Mouse (Mus musculus) activated CD4-positive, CD25-positive, alpha-beta regulatory T cell, adult 4 months (primary cell): ENCODE data around the gene Il27. TPM values are rescaled to one million over a fixed set of nuclear protein-coding genes. Genes with fewer than 3 reads are reported as not detected.

ENCODE experiments used
- ATAC-seq: one replicate; pipeline ENCODE4 v1.8.0; 2017
- polyA plus RNA-seq, 2 experiments: library from polyadenylated mRNA; unstranded; fragments of 100-300 nt; shearing (Covaris generic); gene quantifications; one replicate each; pipeline ENCODE4 v1.2.1; 2017

Gene Il27
- polyA plus RNA-seq, 2 experiments from 2014 or later = not detected

DNA sequence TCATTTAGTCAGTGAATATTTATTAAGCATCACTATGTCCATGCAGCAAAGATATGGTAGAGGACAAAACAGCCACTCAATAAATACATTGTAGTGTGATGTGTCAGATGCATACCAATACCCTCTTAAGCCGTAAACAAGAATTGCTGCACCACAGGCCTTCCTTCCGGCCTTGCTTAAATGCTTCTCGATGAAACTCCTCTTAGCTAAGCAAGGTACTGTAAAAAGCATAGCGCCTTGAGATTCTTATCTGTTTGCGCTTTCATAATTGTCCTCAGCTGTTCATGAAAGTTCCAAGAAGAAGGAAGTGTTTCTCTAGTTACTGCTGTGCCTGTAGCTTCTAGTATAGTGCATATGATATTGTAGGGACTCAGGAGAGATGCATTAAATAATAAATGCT is 11.9 kb upstream of the Il27 start:
- ATAC-seq = no peak

DNA sequence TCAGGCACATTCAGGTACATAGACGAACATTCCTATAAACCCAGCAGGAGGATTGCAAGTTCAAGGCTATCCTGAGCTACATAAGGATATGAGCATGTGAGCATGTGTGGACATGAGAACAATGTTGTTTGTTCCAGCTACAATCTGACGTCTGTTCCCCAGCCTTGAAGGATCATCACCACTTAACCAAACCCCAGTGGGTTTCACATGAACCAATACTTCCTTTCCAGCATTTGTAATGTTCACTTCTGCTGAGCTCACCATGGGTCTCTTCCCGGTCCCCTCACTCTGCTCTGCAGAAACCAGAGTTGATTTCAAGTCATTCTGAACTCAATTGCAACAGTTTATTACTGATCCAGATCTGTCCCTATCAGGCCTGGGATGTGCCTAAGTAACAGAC is 7.9 kb upstream of the Il27 start:
- ATAC-seq = no peak

DNA sequence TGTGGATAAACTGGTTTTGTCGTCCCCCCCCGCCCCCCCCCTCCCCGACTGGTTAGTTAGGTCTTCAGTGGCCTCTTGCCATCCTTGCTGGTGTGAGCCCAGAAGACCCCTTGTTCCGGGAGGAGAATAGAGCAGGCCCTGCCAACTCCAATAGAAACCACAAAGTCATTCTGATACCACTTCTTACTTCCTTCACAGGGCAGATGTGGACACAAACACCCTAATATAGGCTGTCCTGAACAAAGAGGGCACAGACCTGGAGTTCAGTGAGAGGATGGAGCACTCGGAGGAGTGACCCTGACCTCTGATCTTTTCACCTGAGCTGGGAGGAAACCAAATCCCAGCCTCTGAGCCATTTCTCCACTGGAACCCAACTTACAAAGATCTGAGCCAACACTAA is 7.2 kb upstream of the Il27 start:
- no peak for ATAC-seq

DNA sequence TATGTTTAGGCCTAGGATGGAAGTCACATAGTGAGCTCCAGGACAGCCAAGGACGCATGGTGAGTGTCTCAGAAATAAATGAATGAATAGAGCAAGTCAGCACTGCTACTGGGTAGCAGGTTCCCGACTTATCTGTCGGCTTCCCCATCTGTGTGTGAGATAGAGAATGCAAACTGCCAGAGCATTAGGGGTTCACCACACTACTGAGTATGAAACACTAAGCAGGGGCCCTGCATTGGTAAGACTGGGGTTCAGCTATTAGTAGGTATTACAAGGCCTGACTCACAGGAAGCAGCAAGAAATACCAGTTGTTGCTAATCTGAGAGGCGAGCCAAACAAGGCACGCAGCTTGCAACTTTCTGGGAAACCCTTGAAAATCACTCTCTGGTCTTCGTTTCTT is 4.2 kb upstream of the Il27 start:
- ATAC-seq = no peak

DNA sequence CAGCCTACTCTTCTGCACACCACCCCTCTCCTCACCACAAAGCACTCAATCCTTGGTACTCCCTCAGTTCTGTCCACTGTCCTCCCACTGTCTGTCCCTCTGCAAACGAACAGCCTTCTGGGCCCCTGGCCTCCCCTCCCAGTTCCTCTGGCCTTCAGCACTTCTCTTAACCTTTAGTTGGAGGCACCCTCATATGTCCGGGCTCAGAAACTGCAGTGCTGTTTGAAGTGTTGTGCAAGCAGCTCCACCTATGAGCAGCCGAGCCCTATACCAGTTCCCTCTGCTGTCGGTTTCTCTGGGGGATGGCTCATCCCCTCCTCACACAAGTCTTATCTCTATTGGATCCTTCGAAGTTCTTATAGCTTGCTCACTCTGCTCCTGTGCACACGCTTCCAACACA is 1.7 kb upstream of the Il27 start:
- no peak for ATAC-seq

DNA sequence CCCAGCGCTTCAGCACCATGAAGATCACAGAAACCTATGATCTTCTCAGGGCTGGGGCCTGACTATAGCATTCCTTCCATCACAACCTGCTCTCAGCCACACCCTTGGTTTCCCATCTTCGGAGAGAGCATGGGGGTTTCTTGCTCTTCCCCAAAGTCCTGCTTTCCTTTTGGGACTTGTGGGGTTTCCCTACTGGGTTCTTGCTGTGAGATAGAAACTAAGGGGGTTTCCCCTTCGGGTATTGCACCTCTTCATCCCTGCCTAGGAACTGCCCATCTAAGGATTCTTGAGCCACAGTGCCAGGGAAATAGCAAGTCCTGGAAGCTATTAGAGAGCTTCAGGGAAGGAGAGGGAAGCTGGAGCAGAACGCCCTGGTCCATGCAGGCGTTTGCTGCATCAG is 1.1 kb upstream of the Il27 start:
- no peak for ATAC-seq

DNA sequence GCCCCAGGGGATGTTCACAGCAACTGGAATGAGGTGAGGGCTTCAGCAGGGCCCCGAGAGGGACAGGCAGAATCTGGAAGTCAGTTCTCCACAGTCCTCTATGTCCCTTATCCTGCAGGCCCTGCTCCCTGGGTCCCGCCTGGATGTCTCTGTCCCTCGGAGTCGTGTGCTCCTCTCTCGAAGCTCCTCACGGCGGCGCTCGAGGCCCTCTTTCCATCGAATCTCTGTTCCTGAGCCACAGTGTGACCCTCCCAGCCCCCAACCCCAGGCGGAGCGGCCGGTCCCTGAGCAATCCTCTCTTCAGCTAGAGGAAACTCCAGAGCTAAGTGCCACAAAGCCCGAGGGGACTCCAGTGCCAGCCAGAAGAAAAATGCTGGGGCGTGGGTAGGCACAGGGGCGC is 7.0 kb downstream of the Il27 start:
- ATAC-seq = no peak

DNA sequence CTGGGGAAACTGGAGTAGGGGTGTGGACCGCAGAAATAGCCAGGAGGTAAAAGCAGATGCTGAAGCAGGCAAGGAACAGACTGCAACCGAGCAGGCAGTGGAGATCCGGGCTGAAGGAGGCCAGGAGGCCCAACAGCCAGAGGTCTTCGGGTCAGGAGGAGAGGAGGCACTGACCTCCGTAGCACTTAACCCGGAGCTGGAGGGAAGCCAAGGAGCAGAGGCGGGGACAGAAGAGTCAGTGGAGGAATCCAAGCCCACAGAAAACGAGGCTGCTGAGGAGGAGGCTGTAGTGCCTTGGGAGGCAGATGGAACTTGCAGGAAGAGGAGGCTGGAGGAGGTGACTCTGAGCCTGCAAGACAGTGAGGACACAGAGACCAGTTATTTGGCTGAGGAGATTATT is 7.9 kb downstream of the Il27 start:
- no peak for ATAC-seq

DNA sequence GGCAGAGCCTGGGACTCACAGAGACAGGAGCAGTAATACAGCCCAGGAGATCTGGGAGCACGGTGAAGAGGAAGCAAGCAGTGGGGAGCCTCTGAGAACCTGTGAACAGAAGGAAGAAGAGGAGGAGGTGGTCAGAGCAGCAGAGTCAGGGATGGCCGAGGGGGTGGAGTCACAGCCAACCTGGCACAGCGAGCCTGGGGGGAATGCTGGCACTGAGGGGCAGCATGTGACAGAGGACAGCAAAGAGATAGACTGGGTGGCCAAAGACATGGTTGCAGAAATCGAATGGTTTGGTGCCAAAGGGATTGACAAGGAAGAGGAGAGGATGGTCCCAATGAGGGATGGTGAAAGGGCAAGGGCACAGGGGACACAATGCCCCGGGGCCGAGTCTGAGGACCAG is 9.0 kb downstream of the Il27 start, which contains the start of gene Cln3:
Cln3 (minus strand) TSS at position 101 of the 400 bp plus-strand sequence.
- ATAC-seq = no peak

DNA sequence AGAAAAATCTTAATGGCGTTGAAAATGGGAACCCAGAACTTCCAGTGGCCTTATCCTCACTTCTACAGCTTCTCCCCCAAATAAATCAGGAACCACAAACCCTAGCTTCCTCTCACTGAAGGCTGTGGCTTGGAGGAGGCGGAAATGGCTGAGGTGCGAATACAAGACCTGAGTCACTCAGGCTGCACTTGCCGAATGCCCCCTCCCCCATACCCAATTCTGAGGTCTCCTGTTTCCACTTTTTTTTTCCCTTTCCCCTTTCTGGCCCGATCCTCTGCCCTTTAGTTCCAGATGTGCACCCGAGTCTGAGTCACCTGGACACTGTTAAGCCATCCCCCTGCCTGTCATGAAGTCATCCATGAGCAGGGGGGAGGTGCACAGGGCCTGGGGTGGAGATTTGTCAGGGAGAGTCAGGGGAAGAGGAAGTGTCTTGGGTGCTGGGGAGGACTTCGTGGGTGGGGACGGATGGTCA is 10.2 kb downstream of the Il27 start, which contains the start of gene Apobr:
Apobr (plus strand) TSS at position 437 of the 472 bp plus-strand sequence.
- ATAC-seq = peak; percentile 48

DNA sequence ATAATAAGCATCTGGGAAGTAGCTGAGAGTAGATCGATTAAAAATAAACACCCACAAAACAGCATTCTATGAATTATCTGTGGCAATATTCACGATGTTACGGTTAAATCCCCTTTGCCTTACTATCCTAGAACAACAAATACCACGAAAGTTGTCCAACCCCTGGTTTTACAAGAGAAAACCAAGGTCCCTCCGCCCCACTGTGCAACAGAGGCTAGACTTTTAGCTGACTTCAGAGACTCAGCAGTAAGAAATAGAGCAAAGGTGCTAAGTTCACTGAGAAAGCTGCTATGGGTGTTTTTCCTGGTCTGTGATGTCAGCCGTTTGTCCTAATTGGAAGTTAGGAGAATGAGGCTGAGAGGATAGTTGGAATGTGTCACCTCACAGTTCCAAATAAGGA is 11.0 kb downstream of the Il27 start:
- no peak for ATAC-seq

DNA sequence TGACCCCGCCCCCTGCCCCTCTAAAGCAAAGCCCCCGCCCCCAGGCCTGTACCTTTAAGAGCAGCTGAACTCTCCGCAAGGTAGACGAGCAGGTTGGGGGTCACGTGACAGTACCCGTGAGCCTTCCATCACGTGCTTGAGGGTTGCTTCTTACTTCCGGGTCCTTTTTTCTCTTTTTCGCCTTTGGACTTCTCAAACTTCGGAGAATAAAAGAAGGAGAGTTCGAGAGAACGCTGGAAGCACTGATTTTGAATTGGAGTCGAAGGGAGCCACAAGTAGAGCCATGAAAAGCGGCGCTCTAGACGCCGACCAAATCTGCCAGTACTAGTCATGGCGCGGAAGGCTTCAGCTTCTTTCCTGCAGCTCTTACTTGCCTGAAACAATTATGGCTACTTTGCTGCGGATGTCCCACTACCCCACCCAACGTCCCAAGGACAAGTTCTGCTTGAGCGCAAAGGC is 11.5 kb downstream of the Il27 start:
- ATAC-seq = peak; percentile 85

DNA sequence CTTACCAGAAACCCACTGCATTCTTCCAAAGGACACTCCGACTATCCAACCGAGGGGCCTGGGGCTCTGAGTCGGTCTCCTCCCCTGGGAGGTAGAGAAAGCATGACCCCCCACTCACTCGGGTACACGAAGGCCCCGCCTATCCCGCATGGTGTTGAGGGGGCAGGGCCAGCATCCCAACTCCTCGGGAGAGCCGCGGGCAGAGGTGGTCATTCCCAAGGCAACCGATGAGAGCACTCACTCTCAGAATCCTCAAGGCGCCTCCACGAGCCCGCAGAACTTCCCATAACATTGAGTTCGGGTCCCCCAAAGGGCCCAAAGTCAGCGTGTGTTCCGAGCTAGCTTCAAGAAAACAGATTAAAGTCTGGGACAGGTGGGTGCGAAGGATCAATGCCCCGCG is 12.0 kb downstream of the Il27 start:
- ATAC-seq = no peak

DNA sequence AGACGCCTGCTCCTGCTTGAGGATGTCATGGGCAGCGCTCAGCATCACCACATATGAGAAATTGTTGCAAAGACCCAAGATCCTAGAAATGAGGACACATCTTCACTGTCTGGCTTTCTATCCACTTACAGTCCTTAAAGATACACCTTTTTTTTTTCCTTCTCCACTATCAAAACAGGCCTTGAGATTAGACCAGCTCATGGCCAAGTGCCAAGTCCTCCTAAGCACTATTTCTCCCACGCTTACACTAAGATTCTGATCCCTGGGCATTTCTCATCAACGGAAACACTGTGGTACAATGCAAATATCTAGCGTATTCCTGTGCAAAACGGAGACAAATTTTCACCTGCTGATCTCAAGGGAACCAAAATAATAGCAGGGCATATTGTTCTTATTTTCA is 13.1 kb downstream of the Il27 start:
- no peak for ATAC-seq

DNA sequence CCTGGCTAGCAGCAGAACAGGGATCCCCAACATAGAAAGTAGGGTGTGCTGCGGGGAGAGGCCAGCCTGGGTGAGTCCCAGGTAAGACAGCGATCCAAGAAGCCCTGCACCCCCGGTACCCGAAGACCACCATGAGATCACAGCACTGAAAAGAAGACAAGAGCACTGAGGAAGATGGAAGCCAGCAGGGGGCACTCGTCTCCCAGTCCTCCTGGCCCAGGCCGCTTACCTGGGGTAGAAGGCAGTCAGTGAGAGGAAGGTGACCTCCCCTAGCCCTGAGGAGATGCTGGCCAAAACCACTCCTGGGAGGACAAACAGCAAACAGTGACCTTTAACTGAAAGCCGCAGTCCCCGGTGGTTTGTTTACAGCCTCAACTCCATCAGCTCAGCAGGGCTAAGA is 15.6 kb downstream of the Il27 start:
- ATAC-seq = no peak

DNA sequence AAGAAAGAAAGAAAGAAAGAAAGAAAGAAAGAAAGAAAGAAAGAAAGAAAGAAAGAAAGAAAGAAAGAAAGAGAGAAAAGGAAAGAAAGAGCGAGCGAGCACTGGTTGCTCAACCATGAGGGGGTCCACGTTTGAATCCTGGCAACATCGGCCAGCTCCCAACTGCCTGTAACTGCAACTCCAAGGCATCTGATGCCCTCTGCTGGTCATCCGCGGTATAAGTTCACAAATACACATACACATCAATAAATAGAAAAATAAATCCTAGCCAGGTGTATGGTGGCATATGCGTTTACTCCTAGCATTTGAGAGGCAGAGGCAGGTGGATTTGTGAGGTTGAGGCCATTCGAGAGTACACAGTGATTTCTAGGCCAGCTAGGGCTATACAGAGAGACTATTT is 17.8 kb downstream of the Il27 start:
- no peak for ATAC-seq

DNA sequence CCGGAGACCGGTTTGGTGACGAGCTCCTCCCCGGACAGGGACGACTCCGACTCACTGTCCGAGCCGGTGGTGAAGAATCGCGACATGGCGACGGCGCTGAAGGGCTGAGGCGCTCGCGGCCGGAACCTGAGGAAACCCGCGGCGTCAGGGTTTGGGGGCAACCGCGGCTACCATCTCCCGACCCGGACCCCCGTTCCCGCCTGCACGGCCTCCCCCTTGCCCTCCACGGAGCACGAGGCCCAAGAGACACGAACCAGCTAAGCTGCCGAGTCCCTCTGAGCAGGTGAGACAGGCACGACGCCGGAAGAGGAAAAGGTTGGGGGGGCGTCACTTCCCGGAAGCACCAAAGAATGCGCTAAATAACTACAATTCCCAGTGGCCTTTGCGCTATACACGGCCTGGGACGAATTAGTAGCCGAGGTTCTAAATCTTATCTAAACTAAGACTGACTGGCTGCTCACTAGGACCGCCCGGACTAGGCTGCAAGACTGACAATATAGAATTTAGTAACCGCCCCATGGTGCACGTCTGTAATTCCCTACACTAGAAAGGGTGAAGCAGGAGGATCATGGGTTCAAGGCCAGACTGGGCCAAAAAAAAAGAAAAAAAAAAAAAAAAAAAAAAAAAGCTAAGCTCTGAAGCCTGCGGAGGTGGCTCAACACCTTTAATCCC is 28.5 kb downstream of the Il27 start, which contains the start of gene Eif3c:
Eif3c (minus strand) TSS at position 318 of the 672 bp plus-strand sequence.
- peak; percentile 97 for ATAC-seq

DNA sequence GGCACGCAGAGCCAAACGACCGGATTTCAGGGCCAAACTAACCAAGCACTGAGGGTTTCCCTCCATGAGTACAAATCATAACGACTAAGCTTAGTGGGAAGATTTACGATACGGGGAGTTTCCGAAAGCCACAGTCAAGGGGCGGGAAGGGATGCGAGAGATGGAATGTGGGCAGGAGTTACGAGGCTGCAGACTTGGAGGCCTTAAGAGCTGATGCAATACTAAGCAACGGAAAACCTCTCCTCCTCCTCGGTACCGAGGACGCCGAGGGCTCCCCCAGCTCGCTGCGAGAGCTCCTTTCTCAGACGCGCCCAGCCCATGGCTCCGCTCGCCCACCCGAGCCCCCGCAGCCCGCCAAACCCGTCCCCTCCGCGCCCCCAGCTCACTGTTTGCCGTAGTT is 29.0 kb downstream of the Il27 start:
- ATAC-seq = peak; percentile 16

DNA sequence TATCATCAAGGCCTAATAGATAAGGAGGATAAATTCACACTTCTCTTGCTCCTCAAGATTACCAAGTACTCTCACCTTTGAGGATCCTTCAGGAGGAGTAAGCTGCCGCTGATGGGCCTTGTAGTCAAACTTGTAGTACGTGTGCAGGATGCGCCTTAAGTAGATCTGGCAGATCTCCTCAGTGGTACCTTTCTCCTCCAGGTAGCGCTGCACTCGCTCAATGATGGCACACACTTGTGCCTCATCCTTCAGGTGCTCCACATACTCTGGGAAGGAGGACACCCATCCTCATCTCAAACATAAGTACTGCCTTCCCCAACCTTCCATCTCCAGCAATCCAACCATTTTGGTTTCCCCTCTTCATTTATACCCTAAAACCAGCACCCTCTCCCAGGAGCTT is 38.1 kb downstream of the Il27 start:
- no peak for ATAC-seq

DNA sequence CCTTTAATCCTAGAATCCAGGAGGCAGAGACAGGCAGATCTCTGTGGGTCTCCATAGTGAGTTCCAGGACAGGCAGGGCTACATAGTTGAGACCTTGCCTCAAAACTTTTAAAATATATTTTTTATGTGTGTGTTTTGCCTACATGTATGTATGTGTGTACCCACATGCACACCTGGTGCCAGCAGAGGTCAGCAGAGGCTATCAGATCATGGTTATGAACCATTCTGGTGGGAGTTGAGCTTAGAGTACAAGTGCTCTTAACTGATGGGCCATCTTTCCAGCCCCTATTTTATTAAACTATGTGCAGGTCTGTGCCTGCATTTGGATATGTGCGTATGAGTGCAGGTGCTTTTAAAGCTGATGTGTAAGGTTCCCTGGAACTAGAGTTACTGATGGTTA is 39.9 kb downstream of the Il27 start:
- ATAC-seq = no peak

DNA sequence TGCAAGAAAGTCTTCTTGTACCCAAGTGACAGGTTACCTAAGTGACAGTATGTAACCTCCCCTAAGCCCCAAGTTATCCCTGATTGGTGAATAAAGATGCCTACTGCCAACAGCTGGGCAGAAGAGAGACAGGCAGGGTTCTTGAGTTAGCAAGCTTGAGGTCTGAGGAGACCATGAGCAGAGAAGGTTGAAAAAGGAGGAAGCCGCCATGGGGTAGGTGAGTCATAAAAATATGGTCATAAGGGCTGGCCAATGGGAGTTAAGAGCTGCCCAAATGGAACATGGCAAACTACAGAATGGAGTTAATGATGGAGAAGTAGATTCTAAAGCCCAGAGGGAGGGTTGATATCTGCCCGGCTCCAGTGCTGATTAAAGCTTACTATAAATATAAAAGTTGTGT is 49.1 kb downstream of the Il27 start:
- ATAC-seq = no peak

DNA sequence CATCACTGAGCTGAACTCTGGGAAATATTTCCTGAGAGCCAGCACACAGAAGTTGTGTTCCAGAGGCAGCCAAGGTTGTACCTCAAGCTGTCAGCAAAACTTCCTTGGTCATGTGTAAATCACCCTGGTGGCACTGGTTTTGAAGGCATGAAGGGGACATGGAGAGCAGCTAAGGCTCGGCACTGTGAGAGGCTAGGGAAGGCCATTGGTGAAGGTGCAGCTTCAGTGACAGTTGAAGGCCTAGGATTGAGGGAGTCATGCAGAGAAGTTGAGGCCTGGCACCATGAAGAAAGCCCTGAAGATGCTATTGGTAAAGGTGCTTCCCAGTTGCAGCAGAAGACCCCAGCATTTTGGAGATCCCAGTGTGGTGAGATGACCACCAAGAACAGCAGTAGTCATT is 53.1 kb downstream of the Il27 start:
- no peak for ATAC-seq
